Mouse (Mus musculus): ENCODE measurements around the gene Fth1. TPM values are rescaled to one million over a fixed set of nuclear protein-coding genes. Genes with fewer than 3 reads are reported as not detected.

Gene Fth1
- total RNA-seq (2023), result 1,000 to 10,000 TPM; 3,419 to 3,778 TPM

GRCm38 (mm10) chr19:9980258-9980657 is at the start of gene Fth1:
Fth1 (plus strand) TSS chr19:9980598.

GRCm38 (mm10) chr19:10001206-10001969 is 21.0 kb downstream of the Fth1 start, which contains the start of the genes Best1 and Rab3il1:
Best1 (minus strand) TSS chr19:10001633.
Rab3il1 (plus strand) TSS chr19:10001669.

Other genes with a start within 250 kb of the Fth1 start
- not detected for gene Scgb2a2, start 133.0 kb upstream of the Fth1 start, total RNA-seq (2023)
- 100 to 1,000 TPM; 192 to 193 TPM for gene Incenp, start 81.0 kb upstream of the Fth1 start, total RNA-seq (2023)
- gene Best1, start 21.0 kb downstream of the Fth1 start, total RNA-seq (2023), result not detected
- gene Rab3il1, start 21.1 kb downstream of the Fth1 start, total RNA-seq (2023), result 10 to 100 TPM in 1 of 2 experiments, 1 to 10 TPM in 1; 5.7 to 11.5 TPM
- 10 to 100 TPM in 1 of 2 experiments, 1 to 10 TPM in 1; 6.7 to 11.5 TPM for gene Fads3, start 61.0 kb downstream of the Fth1 start, total RNA-seq (2023)
- gene Fads2, start 121.1 kb downstream of the Fth1 start, total RNA-seq (2023), result 1 to 10 TPM; 5.8 to 7.5 TPM
- gene Fads1, start 202.3 kb downstream of the Fth1 start, total RNA-seq (2023), result 10 to 100 TPM; 11.8 to 12.1 TPM
- 100 to 1,000 TPM; 109 to 111 TPM for gene Tmem258, start 223.4 kb downstream of the Fth1 start, total RNA-seq (2023)
- 10 to 100 TPM; 41.0 to 50.0 TPM for gene Fen1, start 223.6 kb downstream of the Fth1 start, total RNA-seq (2023)